8 mouse cellular contexts compared by ENCODE assay signal in the genomic region with DNA sequence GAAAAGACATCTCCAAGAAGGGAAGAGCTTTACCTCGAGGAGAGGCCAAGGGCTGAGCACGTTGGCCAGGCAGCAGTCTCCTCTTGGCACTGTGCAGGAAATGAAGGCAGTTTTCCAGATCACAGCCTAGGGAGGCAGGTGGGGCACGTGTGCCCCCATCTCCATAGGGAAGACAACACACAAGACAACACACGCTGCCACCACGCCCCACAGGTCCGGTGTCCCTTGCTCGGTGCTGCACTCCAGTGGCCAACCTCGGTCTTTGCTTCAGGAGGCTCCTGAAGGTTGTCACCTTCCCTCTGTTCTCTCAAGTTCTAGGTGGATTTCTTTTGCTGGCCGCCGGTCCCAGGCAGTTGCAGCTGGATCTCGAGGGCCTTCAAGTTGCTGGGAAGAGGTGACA. TPM values are rescaled to one million over a fixed set of nuclear protein-coding genes. Genes with fewer than 3 reads are reported as not detected.
DNase-seq lines count a peak whose midpoint lies in the region; ATAC-seq and TF ChIP-seq lines count a peak whose summit lies in the region.

Ect2l (minus strand) TSS at position 165 of the 400 bp plus-strand sequence.

- peak; percentile 63 for TF ChIP-seq CTCF in E14TG2a.4 (conservative IDR thresholded peaks at IDR 0.05; ENCODE audit: low read length)

- peaks cover 21% of the 10 kb centered on the region for H3K4me1 ChIP-seq in E14TG2a.4 (replicated peaks; ENCODE audit: low read depth, low read length)
- H3K4me1 ChIP-seq in limb, embryonic 10.5 days = peaks cover 7% of the 10 kb centered on the region; the same call in 1 of the 2 replicates
- no peaks in the 10 kb centered on the region for H3K4me1 ChIP-seq in midbrain, embryonic 14.5 days (ENCODE audit: control insufficient read depth, insufficient read depth, low read length)

- no peaks in the 10 kb centered on the region for H3K36me3 ChIP-seq in E14TG2a.4 (ENCODE audit: insufficient read depth, low read length)
- H3K36me3 ChIP-seq in limb, embryonic 10.5 days = no peaks in the 10 kb centered on the region
- H3K36me3 ChIP-seq in midbrain, embryonic 14.5 days (ENCODE audit: control insufficient read depth, insufficient read depth, low read length) = no peaks in the 10 kb centered on the region

- intact Hi-C loops in heart, postnatal 14 days (cut with DNase I) = no loop called here

- DNase-seq in cerebellum, adult 11-12 months = peak; percentile 20
- DNase-seq in cerebellum, postnatal 4 days (ENCODE audit: low spot score in 2 of 2) = no peak
- DNase-seq in embryo, embryonic 9.5 days (ENCODE audit: extremely low spot score) = peak; percentile 62
- peak; percentile 43 to 57 for DNase-seq in heart, postnatal 14 days
- DNase-seq in limb, embryonic 10.5 days (ENCODE audit: low spot score) = peak; percentile 70
- DNase-seq in midbrain, embryonic 14.5 days = peak; percentile 58
- DNase-seq in yolk sac, embryonic 10.5 days (ENCODE audit: low spot score) = peak; percentile 45

- no peaks in the 10 kb centered on the region for H3K9me3 ChIP-seq in E14TG2a.4 (ENCODE audit: low read length)
- H3K9me3 ChIP-seq in limb, embryonic 10.5 days (replicated peaks) = no peaks in the 10 kb centered on the region
- H3K9me3 ChIP-seq in midbrain, embryonic 14.5 days (ENCODE audit: control insufficient read depth, low read length) = no peaks in the 10 kb centered on the region

- H3K4me2 ChIP-seq in midbrain, embryonic 14.5 days (ENCODE audit: low read length) = 0 out of 2 replicates have a peak within 1 kb of the TSS, but pooled peaks have one; percentile 17

- peak; percentile 37; the same call in 1 of the 2 replicates for ATAC-seq in midbrain, embryonic 14.5 days (ENCODE audit: low FRiP score, low TSS enrichment)

- H3K4me3 ChIP-seq in E14TG2a.4 (replicated peaks; ENCODE audit: low read length) = no peak within 1 kb of the TSS
- no peak within 1 kb of the TSS for H3K4me3 ChIP-seq in limb, embryonic 10.5 days
- no peak within 1 kb of the TSS for H3K4me3 ChIP-seq in midbrain, embryonic 14.5 days (replicated peaks; ENCODE audit: low read depth, low read length)

- H3K9ac ChIP-seq in midbrain, embryonic 14.5 days (replicated peaks; ENCODE audit: low read length) = no peak within 1 kb of the TSS

- no peak within 1 kb of the TSS for H3K27ac ChIP-seq in limb, embryonic 10.5 days
- H3K27ac ChIP-seq in midbrain, embryonic 14.5 days (replicated peaks; ENCODE audit: low read depth, low read length) = no peak within 1 kb of the TSS

- 11% methylated on average over 11 of the region's 11 CpGs for WGBS in limb, embryonic 10.5 days
- 15% methylated on average over 11 of the region's 11 CpGs for WGBS in midbrain, embryonic 14.5 days

- no peaks in the 10 kb centered on the region for H3K27me3 ChIP-seq in E14TG2a.4 (ENCODE audit: insufficient read depth, low read length)
- H3K27me3 ChIP-seq in limb, embryonic 10.5 days (ENCODE audit: low read depth, poor library complexity, severe bottlenecking) = no peaks in the 10 kb centered on the region
- H3K27me3 ChIP-seq in midbrain, embryonic 14.5 days (ENCODE audit: control insufficient read depth, insufficient read depth, low read length) = no peaks in the 10 kb centered on the region

RNA-seq across cellular contexts. Expression of gene Ect2l, which starts in this region (rescaled TPM):
- under 1 TPM in 1 of 2 experiments, not detected in 1; 0.19 TPM for total RNA-seq in heart, postnatal 14 days (2021)
- 0.54 and 0.87 TPM in 2 replicates for polyA plus RNA-seq in limb, embryonic 10.5 days (2016; fragmentation: Nextera tagmentation; extraction: Ambion mirVana)
- 0.25 and 0.73 TPM in 2 replicates for polyA plus RNA-seq in midbrain, embryonic 14.5 days (2014; fragmentation: Nextera tagmentation; extraction: Ambion mirVana)

Comparison
In these comparisons a context has a peak if more than half of its experiments do, and no peak if none do; other contexts are left out.
1. DNase-seq: peak in cerebellum, adult 11-12 months (single experiment), embryo, embryonic 9.5 days (single experiment) and yolk sac, embryonic 10.5 days (single experiment); none in cerebellum, postnatal 4 days (0 of 2).
2. Peak in DNase-seq in heart, postnatal 14 days; RNA of the gene not detected or under 1 TPM.
3. Peak in DNase-seq in limb, embryonic 10.5 days; RNA of the gene not detected or under 1 TPM.
4. Peak in DNase-seq, ATAC-seq and H3K4me2 ChIP-seq in midbrain, embryonic 14.5 days; RNA of the gene not detected or under 1 TPM.